Mouse (Mus musculus): ENCODE measurements around the gene Ltbp1.

- no peak for TF ChIP-seq CTCF (IDR thresholded peaks at IDR 0.05; ENCODE audit: control insufficient read depth, insufficient read depth, low read length)
- TF ChIP-seq POLR2A (IDR thresholded peaks at IDR 0.05; ENCODE audit: borderline replicate concordance, control insufficient read depth, low read depth, low read length): no peak
Measured at GRCm38 (mm10) chr17:75033872-75034615, 28.7 kb downstream of the Ltbp1 start.
